Mouse (Mus musculus) adrenal gland, postnatal 10 days (tissue): ENCODE results near the gene Tnfsf8. TPM values are rescaled to one million over a fixed set of nuclear protein-coding genes. Genes with fewer than 3 reads are reported as not detected.

Experiments used
- DNase-seq: peaks from one replicate; pipeline ENCODE4 v3.0.0; 2021; ENCODE audit warnings: mixed read lengths
- long read RNA-seq, 2 experiments: library from polyadenylated mRNA; stranded (forward); transcript quantifications; one replicate each; pipeline ENCODE4 v2.0.0; 2021
- total RNA-seq, 2 experiments: library from RNA; stranded (reverse); gene quantifications; 2 replicates each; pipeline ENCODE4 v1.2.3; 2021

Tnfsf8 gene
- under 1 TPM; 0.12 to 0.18 TPM for total RNA-seq
- long read RNA-seq, experiment 1: 0 reads
- long read RNA-seq, experiment 2, partial matches to known transcripts: 0 of 1 reads
- long read RNA-seq, experiment 2, other reads (novel, unspliced or antisense): 1 of 1 reads

DNA sequence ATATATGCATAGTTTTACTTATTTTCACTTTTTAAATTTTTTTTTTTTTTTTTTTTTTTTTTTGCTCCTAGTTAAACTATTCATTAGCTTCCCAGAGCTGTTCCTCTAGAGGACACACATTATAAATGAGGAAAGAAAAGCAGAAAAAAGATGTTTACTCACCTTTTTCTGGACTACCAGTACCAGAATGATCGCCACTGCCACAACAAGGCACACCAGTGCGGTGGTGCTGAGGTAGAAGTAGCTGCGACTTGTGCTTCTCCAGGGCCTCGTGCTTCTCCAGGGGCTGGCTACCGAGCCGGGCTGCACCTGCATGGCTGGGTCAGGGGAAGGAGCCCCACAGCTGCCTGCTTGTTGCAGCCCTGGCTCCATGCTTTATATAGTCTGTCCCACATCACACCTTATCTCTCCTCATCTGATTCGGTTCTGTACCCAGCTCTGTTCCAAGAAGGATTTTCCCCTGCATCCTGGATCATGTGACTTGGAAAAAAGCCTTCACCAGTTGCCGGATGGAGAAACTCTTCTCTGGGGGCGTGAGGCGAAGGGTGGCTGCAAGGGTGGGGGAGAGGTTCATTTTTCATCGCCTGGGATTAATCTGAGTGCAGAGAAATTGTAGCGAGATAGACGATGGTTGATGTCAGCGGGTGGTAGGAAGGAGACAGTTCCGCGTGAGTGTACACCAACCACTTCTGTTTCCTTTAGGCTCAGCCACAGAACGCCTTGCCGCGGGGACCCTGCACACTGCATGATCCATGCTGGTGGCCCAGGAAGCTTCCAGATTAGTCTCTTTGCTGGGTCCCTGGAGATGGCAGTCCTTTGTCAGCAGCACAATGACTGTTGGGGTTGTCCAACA is at the start of gene Tnfsf8:
Gene Tnfsf8 (minus strand): TSS at position 660 of the 853 bp plus-strand sequence.
- DNase-seq: no peak

DNA sequence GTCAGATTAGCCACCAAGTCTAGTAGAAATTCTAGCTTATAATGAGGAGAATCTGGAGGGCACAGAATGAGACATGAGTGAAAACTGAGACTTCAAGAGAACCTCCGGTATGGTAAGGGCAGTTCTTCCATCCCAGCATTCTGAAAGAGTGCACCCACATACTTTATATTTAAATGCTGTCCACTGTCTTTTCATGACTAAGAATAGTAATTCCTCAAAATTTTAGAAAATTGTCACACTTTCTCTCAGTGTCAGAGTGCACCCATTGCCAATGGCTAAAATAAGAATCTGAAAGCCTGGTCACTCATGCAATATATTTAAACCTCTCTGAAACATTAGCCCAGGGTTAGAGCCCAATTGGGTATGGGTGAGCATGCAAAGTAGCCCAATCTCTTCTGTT is 47.4 kb upstream of the Tnfsf8 start:
- no peak for DNase-seq

GRCm38 (mm10) chr4:63907473-63907872 is 46.3 kb upstream of the Tnfsf8 start:
- DNase-seq: no peak

GRCm38 (mm10) chr4:63906050-63906449 is 44.9 kb upstream of the Tnfsf8 start:
- no peak for DNase-seq

GRCm38 (mm10) chr4:63899081-63899523 is 38.0 kb upstream of the Tnfsf8 start:
- DNase-seq: no peak

DNA sequence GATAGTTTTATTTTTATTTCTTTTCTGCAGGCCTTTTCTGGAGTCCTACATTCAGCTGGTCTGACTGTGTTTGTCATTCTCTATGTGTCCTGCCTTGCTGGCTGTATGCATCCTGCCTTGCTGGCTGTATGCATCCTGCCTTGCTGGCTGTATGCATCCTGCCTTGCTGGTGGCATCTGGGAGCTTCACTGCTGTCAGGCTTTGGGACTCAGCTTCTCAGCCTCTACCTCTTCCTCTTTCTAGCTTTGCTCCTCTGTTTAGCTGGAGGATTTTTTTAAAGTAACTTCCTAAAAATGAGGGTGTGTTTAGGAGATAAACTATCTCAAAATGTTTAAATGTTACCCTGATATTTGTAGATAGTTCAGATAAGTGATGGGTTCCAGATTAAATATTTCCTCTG is 36.0 kb upstream of the Tnfsf8 start:
- no peak for DNase-seq

DNA sequence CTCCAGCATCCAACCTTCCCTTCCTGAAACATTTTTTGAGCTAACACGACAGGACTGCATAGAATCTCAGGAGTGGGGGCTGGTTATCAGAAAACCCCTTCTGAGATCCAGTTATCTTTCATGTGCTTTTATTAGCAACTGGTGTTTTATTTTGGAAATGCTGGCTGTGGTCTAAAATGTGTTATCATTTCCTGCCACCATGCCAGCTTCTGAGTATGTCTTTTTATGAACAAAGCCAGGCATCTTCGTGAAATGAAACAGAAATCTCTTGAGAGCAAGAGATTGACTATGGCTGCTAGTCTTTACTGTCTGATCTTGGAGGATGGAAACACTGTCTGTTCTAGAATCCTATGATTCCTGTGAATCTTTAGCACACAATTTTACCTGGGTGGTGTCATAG is 25.0 kb upstream of the Tnfsf8 start:
- DNase-seq: no peak

DNA sequence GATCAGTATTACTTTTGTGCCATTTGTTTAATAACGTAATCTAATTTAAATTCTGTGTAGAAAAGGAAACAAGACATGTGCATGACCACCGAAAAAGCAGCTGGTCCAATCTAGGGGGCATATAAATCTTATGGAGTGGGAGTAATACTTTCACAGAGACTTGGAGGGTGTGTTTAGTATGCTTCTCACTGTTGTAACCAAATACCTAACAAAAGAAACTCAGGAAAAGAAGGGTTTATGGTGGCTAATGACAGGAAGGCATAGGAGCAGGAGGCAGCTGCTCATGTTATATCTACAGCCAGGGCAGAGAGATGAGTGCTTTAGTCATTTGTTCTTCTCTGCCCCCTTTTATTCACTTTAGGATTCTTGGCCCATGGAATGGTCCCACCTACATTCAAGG is 15.6 kb upstream of the Tnfsf8 start:
- DNase-seq: no peak

- DNase-seq: no peak
Measured at GRCm38 (mm10) chr4:63875480-63875879, 14.3 kb upstream of the Tnfsf8 start.

DNA sequence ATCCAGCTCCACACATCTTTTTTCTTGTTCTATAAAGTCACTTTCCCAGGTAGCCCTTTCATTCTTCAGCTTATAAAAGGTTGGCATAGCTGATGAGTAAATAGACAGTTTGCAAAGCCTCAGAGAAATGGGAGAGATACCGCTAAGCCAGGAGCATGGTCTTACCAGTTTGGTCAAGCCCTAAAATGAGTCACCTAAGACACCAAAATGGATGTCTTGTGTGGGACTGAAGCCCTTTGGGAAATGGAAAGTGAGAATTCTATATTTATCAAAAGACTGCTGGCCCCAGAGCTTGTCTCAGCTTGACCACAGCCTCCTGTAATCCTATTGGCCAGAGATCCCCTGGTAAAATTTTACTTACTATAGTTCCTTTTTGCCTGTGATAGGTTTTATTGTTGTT is 9.5 kb upstream of the Tnfsf8 start:
- no peak for DNase-seq

DNA sequence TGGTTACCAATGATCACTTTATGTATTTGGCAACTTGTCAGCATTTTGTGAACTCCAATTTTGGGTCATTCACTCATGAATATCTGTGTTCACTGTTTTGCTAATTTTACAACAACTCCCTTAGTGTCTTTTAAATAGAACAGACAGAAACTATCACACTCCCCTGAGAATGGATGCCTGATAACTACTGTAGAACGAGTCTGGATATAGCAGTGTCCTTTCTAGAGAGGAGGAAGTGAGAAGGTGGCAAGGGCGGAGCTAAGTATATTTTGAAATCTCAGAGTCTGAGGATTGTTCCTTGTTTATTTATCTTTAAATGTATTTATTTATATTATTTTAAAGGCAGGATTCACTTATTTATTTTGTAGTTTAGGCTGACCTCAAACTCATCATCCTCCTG is 7.6 kb upstream of the Tnfsf8 start:
- no peak for DNase-seq

GRCm38 (mm10) chr4:63862953-63863352 is 1.8 kb upstream of the Tnfsf8 start:
- no peak for DNase-seq

GRCm38 (mm10) chr4:63862092-63862697 is 1.0 kb upstream of the Tnfsf8 start:
- DNase-seq: no peak

- DNase-seq: no peak
Measured at GRCm38 (mm10) chr4:63860236-63860635, 911 bp downstream of the Tnfsf8 start.

DNA sequence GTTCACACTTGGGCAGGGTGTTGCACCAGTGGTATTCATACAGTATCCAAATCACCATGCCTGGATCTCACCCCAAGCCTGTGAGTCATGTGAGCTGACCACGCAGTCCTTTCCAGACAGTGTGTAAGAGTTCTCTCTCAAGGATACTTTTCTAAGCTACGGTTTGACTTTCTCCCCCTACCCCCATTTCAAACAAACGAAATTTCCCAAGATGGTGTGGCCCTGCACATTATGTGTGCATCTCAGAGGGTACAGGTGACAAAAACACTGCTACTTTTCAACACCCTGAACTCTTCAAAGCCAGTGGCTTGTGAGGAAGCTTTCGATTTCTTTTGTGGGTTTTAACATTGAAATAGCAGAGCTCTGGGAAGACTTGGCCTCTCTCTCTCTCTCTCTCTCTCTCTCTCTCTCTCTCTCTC is 1.4 kb downstream of the Tnfsf8 start:
- DNase-seq: no peak

- no peak for DNase-seq
Measured at GRCm38 (mm10) chr4:63858646-63859224, 2.4 kb downstream of the Tnfsf8 start.

DNA sequence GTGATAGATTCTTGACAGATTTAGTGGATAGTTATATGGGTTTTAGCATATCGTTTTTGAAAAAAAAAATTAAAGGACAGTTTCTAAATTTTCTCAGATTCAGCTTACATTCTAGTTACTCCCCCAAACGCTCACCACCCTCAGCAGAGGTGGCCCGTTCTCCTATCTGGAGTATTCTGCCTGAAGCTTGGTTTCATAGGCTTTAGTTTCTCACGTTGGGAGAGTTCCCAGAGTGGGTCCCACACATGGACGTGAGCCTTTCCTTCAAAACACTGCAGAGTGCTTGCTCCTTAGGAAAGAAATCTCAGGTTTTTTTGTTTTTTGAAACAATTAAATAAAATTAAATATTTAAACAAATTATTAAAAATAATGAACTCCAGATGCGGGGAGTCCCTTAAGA is 4.4 kb downstream of the Tnfsf8 start:
- DNase-seq: no peak

DNA sequence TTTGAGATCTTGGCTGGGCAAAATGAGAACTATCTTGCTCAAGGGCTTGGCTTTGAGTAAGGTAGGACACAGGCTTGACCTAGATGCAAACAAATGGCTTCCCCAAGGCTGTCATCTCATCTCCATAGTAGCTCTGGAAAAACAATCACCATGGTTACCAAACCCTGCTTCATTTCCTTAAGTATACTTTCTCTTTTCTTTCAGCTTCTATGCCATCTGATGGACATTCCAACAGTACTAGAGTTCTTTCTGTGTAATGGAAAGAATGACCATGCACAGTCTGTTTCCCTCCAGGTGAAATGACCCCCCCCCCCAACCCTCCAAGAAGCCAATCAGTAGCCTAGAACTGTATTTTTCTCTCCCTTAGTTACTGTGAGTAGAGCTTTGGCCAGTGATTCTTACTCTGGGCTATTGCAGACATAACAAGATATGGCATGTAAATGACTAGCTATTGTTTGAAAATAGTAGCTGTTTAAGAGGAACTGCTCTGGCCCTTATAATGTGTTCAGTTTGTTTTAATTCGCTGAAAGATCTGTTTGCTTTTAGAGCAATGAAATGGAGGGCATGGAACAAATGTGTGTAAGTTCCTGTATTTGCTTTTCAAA is 7.3 kb downstream of the Tnfsf8 start:
- no peak for DNase-seq

- no peak for DNase-seq
Measured at GRCm38 (mm10) chr4:63850082-63850481, 11.1 kb downstream of the Tnfsf8 start.

DNA sequence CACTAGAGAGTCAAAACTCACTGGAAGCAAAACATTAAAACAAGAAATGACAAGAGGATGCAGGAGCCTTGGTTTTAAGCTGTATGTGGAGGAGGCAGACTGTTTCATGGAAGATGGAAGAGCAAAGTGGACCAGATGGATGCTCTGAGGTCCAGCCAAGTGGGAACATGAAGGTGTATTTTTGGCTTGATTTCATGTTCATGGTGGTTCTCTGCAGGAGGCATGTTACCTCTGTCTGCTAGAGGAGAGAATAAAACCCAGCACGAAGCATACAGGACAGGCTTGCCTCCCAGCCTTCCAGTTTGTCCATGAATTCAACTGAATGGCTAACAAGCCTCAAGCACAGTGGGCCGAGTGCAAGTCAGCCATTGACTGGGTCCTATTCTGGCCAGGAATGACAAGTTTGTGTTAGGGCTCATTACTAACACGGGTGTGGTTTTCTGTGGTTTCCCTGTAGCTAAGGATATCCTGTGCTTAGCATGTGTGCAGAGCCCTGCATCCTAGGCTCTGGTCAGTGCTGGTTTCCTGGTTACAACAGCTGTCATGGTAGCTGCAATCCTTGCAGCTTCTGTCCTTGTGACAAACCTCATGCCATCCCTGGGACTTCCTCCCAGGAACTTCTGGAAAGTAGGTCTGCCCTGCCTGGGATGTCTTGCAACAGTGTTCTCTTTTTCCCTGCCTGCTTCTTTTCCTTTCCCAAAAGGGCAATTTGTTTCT is 14.1 kb downstream of the Tnfsf8 start:
- no peak for DNase-seq

- no peak for DNase-seq
Measured at GRCm38 (mm10) chr4:63845760-63846159, 15.4 kb downstream of the Tnfsf8 start.

DNA sequence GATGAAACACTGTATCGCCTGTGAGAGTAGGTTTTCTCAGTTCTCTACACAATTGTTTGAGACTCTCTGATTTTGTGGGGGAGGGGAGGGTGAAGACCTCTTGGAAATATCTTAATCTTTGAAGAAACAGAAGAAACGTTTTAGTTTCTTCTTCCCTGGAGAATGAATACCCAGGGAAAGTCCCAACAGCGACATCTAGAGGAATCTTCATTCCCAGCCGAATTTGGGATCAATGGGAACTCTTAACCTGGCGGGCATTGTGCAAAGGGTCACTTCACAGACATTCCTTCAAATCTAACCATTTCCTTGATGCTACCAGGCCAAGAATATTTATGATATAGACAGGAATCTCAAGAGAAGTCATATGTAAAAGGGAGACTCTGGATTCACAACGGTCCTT is 17.2 kb downstream of the Tnfsf8 start:
- DNase-seq: peak; percentile 42
